Mouse (Mus musculus) ES-E14 (cell line): ENCODE results near the gene Kcnj4. TPM values are rescaled to one million over a fixed set of nuclear protein-coding genes. Genes with fewer than 3 reads are reported as not detected.
A peak's percentile ranks its signal among the peaks of the same experiment; 100 is the strongest.

Experiments
- DNase-seq: peaks from one replicate; pipeline ENCODE4 v3.0.0-alpha.2; 2013; ENCODE audit warnings: low read depth, low spot score
- H3K27ac ChIP-seq: 2 replicates; pipeline ENCODE4 v1.5.1; 2012; ENCODE audit warnings: low read depth, mild to moderate bottlenecking, low read length, moderate library complexity, mixed read lengths; ENCODE audit not compliant: poor library complexity, insufficient read depth, severe bottlenecking
- H3K36me3 ChIP-seq: 2 replicates; pipeline ENCODE4 v1.6.1; 2012; ENCODE audit warnings: mild to moderate bottlenecking, low read length, moderate library complexity, mixed read lengths; ENCODE audit not compliant: control insufficient read depth, poor library complexity, insufficient read depth, severe bottlenecking
- H3K4me1 ChIP-seq, 2 experiments: fragments of 150-350 bp in 1 of 2; sonication (generic) in 1 of 2; 2 replicates each; pipeline ENCODE4 v1.6.1; 2012; ENCODE audit warnings: low read length in 2 of 2, mild to moderate bottlenecking in 1 of 2, mixed read lengths in 1 of 2; ENCODE audit not compliant: control insufficient read depth in 2 of 2, insufficient read depth in 2 of 2, poor library complexity in 1 of 2
- H3K4me3 ChIP-seq, 2 experiments: fragments of 150-350 bp in 1 of 2; sonication (generic) in 1 of 2; 2 replicates each; pipeline ENCODE4 v1.5.1; 2012; ENCODE audit warnings: low read length in 2 of 2, low read depth in 1 of 2, mild to moderate bottlenecking in 1 of 2, mixed read lengths in 1 of 2; ENCODE audit not compliant: insufficient read depth in 1 of 2, poor library complexity in 1 of 2, severe bottlenecking in 1 of 2
- H3K9ac ChIP-seq: 2 replicates; pipeline ENCODE4 v1.6.1; 2012; ENCODE audit warnings: low read depth, mild to moderate bottlenecking, low read length, mixed read lengths; ENCODE audit not compliant: poor library complexity, insufficient read depth, severe bottlenecking
- H3K9me3 ChIP-seq: fragments of 150-350 bp; sonication (generic); 2 replicates; pipeline ENCODE4 v1.6.1; 2012; ENCODE audit warnings: low read depth, mild to moderate bottlenecking, low read length; ENCODE audit not compliant: control insufficient read depth, insufficient read depth
- CHD2 ChIP-seq: IDR thresholded peaks from 2 replicates; pipeline ENCODE4 v1.6.1; 2014; ENCODE audit warnings: mild to moderate bottlenecking, low read depth, low read length, inconsistent platforms
- HCFC1 ChIP-seq: IDR thresholded peaks from 2 replicates; pipeline ENCODE4 v1.6.1; 2012; ENCODE audit warnings: low read length, inconsistent platforms, borderline replicate concordance; ENCODE audit not compliant: insufficient read depth
- MAFK ChIP-seq: IDR thresholded peaks from 2 replicates; pipeline ENCODE4 v1.6.1; 2014; ENCODE audit warnings: mild to moderate bottlenecking, low read depth, low read length, inconsistent platforms; ENCODE audit not compliant: insufficient read depth
- ZC3H11A ChIP-seq: IDR thresholded peaks from 2 replicates; pipeline ENCODE4 v1.6.1; 2012; ENCODE audit warnings: low read depth, mild to moderate bottlenecking, inconsistent platforms, low read length, borderline replicate concordance
- ZNF384 ChIP-seq: IDR thresholded peaks from 2 replicates; pipeline ENCODE4 v1.6.1; 2012; ENCODE audit warnings: low read depth, low read length, inconsistent platforms
- in situ Hi-C, 2 experiments: fragments of 600-800 bp; cut with MboI; formaldehyde crosslinking; loops; one replicate each; pipeline ENCODE4 v1.15.1; 2025; ENCODE audit warnings: low sequenced_read_pairs in 2 of 2, inconsistent platforms in 1 of 2; ENCODE audit not compliant: unreplicated experiment in 2 of 2
- total RNA-seq: library from RNA; depleted of rRNA; stranded (reverse); fragments of 300-350 nt; gene quantifications from 2 replicates; pipeline ENCODE4 v1.2.3, GENCODE M21; 2012

Gene Kcnj4
- total RNA-seq, 1 experiment: 3.2 TPM

DNA sequence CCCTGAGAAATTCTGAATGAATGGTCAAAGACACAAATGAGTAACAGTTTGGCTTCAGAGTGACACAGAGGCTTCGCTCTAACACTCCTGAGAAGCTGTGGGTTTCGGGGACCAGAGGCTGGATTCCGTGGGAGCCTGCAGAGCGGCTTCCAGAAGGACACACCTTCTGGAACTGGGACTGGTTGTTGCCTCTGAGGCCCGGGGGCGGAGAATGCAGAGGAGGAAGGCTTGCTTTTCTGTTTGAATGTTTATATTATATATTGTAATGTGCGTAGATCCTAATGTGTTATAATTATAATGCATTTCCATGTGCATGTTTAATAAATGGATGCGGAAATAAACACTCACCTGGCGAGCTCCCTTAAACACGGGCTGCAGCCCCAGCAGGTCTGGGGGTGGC, 33.9 kb downstream of the Kcnj4 start:
- no peaks in the 10 kb centered on the region for H3K36me3 ChIP-seq
- no peak overlapping the region for H3K9ac ChIP-seq
- TF ChIP-seq MAFK (no peak), ZC3H11A (no peak), HCFC1 (no peak), CHD2 (no peak), ZNF384 (no peak)
- in situ Hi-C loops: no loop called here
- H3K27ac ChIP-seq: no peak overlapping the region
- no peaks in the 10 kb centered on the region for H3K9me3 ChIP-seq
- no peak for DNase-seq
- no peak overlapping the region for H3K4me3 ChIP-seq
- H3K4me1 ChIP-seq: peaks cover 7 to 12% of the 10 kb centered on the region in 2 experiments; a peak in 3 of 4 replicates

DNA sequence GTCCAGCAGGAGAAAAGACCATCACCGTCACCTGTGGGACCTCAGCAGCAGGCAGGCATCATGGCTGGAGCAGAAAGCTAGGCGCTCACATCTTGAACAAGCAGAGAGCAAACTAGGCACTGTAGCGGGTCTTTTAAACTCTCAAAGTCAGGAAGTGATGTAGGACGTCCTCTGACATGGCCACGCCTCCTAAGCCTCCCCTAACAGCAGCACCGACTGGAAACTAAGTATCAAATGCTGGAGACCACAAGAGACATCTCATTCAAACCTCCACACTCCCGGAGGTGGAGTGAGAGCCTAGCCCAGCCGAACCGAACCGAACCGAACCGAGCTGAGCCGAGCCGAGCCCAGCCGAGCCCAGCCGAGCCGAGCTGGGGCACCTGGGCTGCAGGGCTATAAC, 34.5 kb downstream of the Kcnj4 start:
- no peak for TF ChIP-seq ZNF384
- TF ChIP-seq MAFK: no peak
- no peak for TF ChIP-seq ZC3H11A
- no peak for TF ChIP-seq CHD2
- no peak for TF ChIP-seq HCFC1
- H3K4me1 ChIP-seq: peaks cover 9 to 16% of the 10 kb centered on the region in 2 experiments
- H3K36me3 ChIP-seq: no peaks in the 10 kb centered on the region
- H3K27ac ChIP-seq: no peak overlapping the region
- in situ Hi-C loops: no loop called here
- no peak overlapping the region for H3K9ac ChIP-seq
- no peaks in the 10 kb centered on the region for H3K9me3 ChIP-seq
- DNase-seq: no peak
- no peak overlapping the region for H3K4me3 ChIP-seq

DNA sequence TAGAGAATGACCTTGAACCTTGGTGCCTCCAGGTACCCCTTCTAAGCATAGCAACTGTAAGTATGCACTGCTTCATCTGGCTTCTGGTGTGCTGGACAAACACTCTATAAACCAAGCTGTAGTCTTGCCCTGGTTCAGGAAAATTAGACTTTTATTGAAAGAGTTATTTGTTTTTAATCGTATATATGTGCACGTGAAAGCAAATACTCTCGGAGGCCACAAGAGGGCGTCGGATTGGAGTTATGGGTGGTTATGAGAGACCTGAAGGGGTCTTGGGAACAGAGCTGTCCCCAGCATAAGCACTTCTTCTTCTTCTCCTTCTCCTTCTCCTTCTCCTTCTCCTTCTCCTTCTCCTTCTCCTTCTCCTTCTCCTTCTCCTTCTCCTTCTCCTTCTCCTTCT, 35.5 kb downstream of the Kcnj4 start:
- Histone ChIP-seq H3K36me3 (no peaks in the 10 kb centered on the region), H3K4me3 (no peak overlapping the region), H3K4me1 (peaks cover 10 to 26% of the 10 kb centered on the region in 2 experiments), H3K27ac (no peak overlapping the region), H3K9ac (no peak overlapping the region), H3K9me3 (no peaks in the 10 kb centered on the region)
- in situ Hi-C loops: loop anchor here in 1 of 2 experiments (10.0 kb wide), 1 partner anchor 235 kb away; no protein-coding TSS in a partner anchor
- TF ChIP-seq HCFC1 (no peak), ZNF384 (no peak), MAFK (no peak), ZC3H11A (no peak), CHD2 (no peak)
- no peak for DNase-seq

DNA sequence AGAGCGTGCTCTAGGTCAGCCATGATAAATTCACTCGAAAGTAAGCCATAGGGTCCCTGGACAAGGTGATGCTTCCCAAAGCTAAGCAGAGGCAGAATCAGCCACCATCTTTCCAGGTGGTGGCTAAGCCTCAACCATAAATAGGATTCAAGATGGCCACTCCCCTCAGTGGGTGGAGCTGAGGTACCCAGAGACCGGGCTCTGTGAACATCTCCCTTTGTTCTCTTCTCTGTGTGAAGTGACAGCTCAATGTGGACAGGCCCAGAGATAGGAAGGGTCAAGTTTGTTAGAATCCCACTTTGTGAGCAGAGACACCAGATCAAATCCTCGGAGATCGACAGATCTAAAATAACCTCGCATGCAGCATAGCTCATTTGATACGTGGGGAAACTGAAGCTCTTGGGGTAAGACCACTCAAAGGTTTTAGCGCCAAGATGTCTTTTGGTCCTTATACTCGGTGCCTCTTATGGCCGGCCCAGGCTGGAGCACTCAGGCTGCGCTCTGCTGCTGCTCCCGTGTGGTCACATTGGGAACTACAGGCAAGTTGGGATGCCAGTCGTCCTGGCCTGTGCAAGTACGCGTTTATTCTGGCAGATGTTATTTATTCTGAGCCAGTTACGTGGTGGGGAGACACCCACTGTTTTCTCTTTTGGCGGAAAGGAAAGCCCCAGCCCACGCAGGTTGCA, 38.3 kb downstream of the Kcnj4 start:
- no peak for TF ChIP-seq ZNF384
- peak; percentile 76 for TF ChIP-seq ZC3H11A
- no peak overlapping the region for H3K4me3 ChIP-seq
- H3K36me3 ChIP-seq: no peaks in the 10 kb centered on the region
- DNase-seq: peak; percentile 75
- H3K9ac ChIP-seq: no peak overlapping the region
- peaks cover 8 to 28% of the 10 kb centered on the region in 2 experiments for H3K4me1 ChIP-seq
- H3K9me3 ChIP-seq: no peaks in the 10 kb centered on the region
- in situ Hi-C loops: loop anchor here in 1 of 2 experiments (10.0 kb wide), 1 partner anchor 232 kb away; no protein-coding TSS in a partner anchor
- peak overlapping the region; percentile 16; the same call in 1 of the 2 replicates for H3K27ac ChIP-seq

DNA sequence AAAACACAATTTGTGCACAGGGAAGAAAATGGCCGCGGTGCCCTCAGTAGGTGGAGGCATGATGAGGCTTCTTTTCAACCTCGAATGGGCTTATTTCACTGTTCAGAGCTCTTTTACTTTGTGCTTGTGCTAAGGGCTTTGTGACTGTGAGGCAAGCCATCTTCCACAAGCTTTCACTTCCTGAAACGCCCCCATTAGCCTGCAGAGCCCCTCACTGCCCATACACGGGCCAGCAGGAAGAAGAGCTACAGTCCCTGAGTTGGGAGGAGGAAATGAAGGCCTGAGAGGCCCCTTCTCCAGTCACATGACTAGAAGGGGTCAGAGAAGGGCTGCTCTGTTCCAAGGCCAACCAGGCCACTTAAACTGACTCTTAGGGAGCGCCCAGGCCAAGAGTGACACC, 48.5 kb downstream of the Kcnj4 start:
- Histone ChIP-seq H3K4me3 (no peak overlapping the region), H3K27ac (no peak overlapping the region), H3K36me3 (no peaks in the 10 kb centered on the region), H3K9ac (no peak overlapping the region), H3K4me1 (peaks cover 10 to 35% of the 10 kb centered on the region in 2 experiments; a peak in 3 of 4 replicates), H3K9me3 (no peaks in the 10 kb centered on the region)
- no peak for TF ChIP-seq ZC3H11A
- no peak for TF ChIP-seq HCFC1
- TF ChIP-seq ZNF384: no peak
- no peak for TF ChIP-seq MAFK
- TF ChIP-seq CHD2: no peak
- DNase-seq: no peak
- in situ Hi-C loops: no loop called here
